Mouse (Mus musculus): ENCODE data around the gene Jmjd8. TPM values are rescaled to one million over a fixed set of nuclear protein-coding genes. Genes with fewer than 3 reads are reported as not detected.

Gene Jmjd8
- total and polyA plus RNA-seq, 2 experiments = 25.6 to 75.0 TPM

DNA sequence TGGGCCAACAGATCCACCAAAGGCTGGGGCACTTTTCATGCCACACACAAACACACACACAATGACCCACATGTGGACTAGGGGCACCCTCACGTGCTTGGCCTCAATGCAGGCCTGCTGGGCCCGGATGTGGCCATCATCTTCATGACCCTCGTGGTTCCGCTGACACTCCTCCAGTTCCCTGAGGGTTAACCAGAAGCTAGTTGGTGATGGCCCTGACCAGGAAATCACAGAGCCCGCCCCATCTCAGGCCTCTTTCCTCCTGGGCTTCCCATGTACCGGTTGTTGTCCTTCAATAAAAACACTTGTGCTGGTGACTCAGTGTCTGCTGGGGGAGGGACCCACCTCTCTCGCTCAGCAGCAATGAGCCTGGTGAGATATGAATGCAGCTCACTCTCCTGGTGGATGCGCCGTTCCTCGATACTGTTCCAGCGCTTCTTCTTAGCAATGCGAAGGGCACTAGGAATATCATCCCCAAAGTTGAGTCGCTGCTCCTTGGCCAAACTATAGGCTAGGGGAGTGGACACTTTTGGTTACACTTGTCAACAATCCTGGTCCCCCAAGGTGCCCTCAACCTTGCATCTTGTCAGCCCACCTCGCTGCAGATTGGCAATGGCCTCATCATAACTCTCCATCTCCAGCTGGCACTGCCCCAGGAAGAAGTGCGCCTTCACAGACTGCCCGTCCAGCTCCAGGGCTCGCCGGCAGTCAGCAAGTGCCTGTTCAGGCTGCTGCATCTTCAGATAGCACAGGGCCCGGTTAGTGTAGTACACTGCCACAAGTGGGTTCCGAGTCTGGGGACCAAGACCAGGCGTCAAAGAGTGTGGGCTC lies 3.0 kb downstream of the Jmjd8 start:
- 0 out of 2 replicates have a peak, but pooled peaks cover 4% of the 10 kb centered on the region for H3K36me3 ChIP-seq (ENCODE audit: control insufficient read depth, insufficient read depth, low read length)
- H3K9ac ChIP-seq (ENCODE audit: low read depth, low read length) = peak overlapping the region; percentile 94
- TF ChIP-seq CTCF (IDR thresholded peaks at IDR 0.05; ENCODE audit: low read depth, low read length) (no peak), POLR2A (IDR thresholded peaks at IDR 0.05; ENCODE audit: extremely low read depth, insufficient read depth, low read length) (no peak)
- H3K27ac ChIP-seq (replicated peaks; ENCODE audit: insufficient read depth, low read depth, low read length) = peak overlapping the region; percentile 90
- H3K4me3 ChIP-seq (ENCODE audit: insufficient read depth, low read depth, low read length) = peak overlapping the region; percentile 80
- peaks cover 45% of the 10 kb centered on the region for H3K4me1 ChIP-seq (ENCODE audit: control insufficient read depth, insufficient read depth, low read length)
- peaks cover 26% of the 10 kb centered on the region for H3K79me2 ChIP-seq (ENCODE audit: control insufficient read depth, insufficient read depth, low read length)
- WGBS = 37% methylated on average over 21 of the region's 21 CpGs
- no peak for DNase-seq (ENCODE audit: extremely low read depth, low read depth, low spot score)
- H3K27me3 ChIP-seq (ENCODE audit: control insufficient read depth, insufficient read depth, low read length) = no peaks in the 10 kb centered on the region

GRCm38 (mm10) chr17:25832436-25833290 lies 4.0 kb downstream of the Jmjd8 start:
- H3K36me3 ChIP-seq (ENCODE audit: control insufficient read depth, insufficient read depth, low read length) = 0 out of 2 replicates have a peak, but pooled peaks cover 4% of the 10 kb centered on the region
- peak overlapping the region; percentile 97 for H3K27ac ChIP-seq (replicated peaks; ENCODE audit: insufficient read depth, low read depth, low read length)

GRCm38 (mm10) chr17:25833291-25833663 lies 4.6 kb downstream of the Jmjd8 start, which contains the start of gene Stub1:
TSS of gene Stub1 (minus strand) at chr17:25833404.
- under 1% methylated on average over 24 of the region's 24 CpGs for WGBS
- TF ChIP-seq POLR2A (IDR thresholded peaks at IDR 0.05; ENCODE audit: extremely low read depth, insufficient read depth, low read length) = no peak
- TF ChIP-seq CTCF (IDR thresholded peaks at IDR 0.05; ENCODE audit: low read depth, low read length) = no peak
- Histone ChIP-seq H3K27me3 (ENCODE audit: control insufficient read depth, insufficient read depth, low read length) (no peaks in the 10 kb centered on the region), H3K9ac (ENCODE audit: low read depth, low read length) (peak within 1 kb of the TSS; percentile 94), H3K36me3 (ENCODE audit: control insufficient read depth, insufficient read depth, low read length) (0 out of 2 replicates have a peak, but pooled peaks cover 4% of the 10 kb centered on the region), H3K4me1 (ENCODE audit: control insufficient read depth, insufficient read depth, low read length) (peaks cover 56% of the 10 kb centered on the region), H3K27ac (replicated peaks; ENCODE audit: insufficient read depth, low read depth, low read length) (peak within 1 kb of the TSS; percentile 97), H3K4me3 (ENCODE audit: insufficient read depth, low read depth, low read length) (peak within 1 kb of the TSS; percentile 80), H3K79me2 (ENCODE audit: control insufficient read depth, insufficient read depth, low read length) (peaks cover 26% of the 10 kb centered on the region)
- DNase-seq (ENCODE audit: extremely low read depth, low read depth, low spot score) = peak; percentile 94

More at GRCm38 (mm10) chr17:25832436-25833290, 4.0 kb downstream of the Jmjd8 start:
- Histone ChIP-seq H3K4me1 (ENCODE audit: control insufficient read depth, insufficient read depth, low read length) (peaks cover 51% of the 10 kb centered on the region), H3K4me3 (ENCODE audit: insufficient read depth, low read depth, low read length) (peak overlapping the region; percentile 80), H3K9ac (ENCODE audit: low read depth, low read length) (peak overlapping the region; percentile 94), H3K79me2 (ENCODE audit: control insufficient read depth, insufficient read depth, low read length) (peaks cover 26% of the 10 kb centered on the region), H3K27me3 (ENCODE audit: control insufficient read depth, insufficient read depth, low read length) (no peaks in the 10 kb centered on the region)
- under 1% methylated on average over 76 of the region's 77 CpGs for WGBS
- peak; percentile 96 for DNase-seq (ENCODE audit: extremely low read depth, low read depth, low spot score)
- TF ChIP-seq CTCF (IDR thresholded peaks at IDR 0.05; ENCODE audit: low read depth, low read length) (0 out of 2 replicates have a peak, but pooled peaks have one; percentile 2), POLR2A (IDR thresholded peaks at IDR 0.05; ENCODE audit: extremely low read depth, insufficient read depth, low read length) (peak; percentile 66)

DNA sequence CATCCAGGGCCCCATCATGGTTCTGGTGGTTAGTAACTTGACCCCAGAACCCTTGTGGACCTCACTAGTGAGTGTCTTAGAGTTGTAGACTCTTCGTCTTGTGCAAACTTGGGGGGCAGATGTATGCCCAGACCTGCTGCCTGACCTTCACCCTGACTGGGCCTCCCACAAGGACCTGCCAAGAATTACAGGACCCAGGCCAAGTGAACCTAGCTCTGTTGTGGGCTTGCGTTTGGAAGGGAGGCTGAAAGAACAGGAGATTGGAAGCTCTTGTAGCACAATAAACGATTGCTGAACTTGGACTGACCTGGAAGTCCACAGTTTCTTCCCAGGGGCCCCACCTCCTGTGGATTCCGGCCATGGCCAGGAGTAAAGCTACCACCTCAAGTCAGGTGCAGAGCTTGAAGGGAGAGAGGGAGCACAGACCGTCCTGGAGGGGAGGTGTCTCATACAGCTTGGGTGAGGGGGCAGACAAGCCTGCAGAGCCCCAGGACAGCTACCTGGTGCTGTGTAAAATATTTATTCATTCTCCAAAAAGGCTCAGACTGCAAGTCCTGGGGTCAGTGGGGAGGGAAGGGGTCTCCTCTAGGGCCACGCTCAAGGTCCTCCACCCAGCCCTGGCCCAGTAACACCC lies 5.4 kb downstream of the Jmjd8 start:
- Histone ChIP-seq H3K4me1 (ENCODE audit: control insufficient read depth, insufficient read depth, low read length) (peaks cover 62% of the 10 kb centered on the region), H3K27ac (replicated peaks; ENCODE audit: insufficient read depth, low read depth, low read length) (peak overlapping the region; percentile 97), H3K9ac (ENCODE audit: low read depth, low read length) (peak overlapping the region; percentile 65), H3K79me2 (ENCODE audit: control insufficient read depth, insufficient read depth, low read length) (peaks cover 26% of the 10 kb centered on the region), H3K36me3 (ENCODE audit: control insufficient read depth, insufficient read depth, low read length) (0 out of 2 replicates have a peak, but pooled peaks cover 4% of the 10 kb centered on the region), H3K4me3 (ENCODE audit: insufficient read depth, low read depth, low read length) (peak overlapping the region; percentile 75), H3K27me3 (ENCODE audit: control insufficient read depth, insufficient read depth, low read length) (no peaks in the 10 kb centered on the region)
- TF ChIP-seq POLR2A (IDR thresholded peaks at IDR 0.05; ENCODE audit: extremely low read depth, insufficient read depth, low read length) (no peak), CTCF (IDR thresholded peaks at IDR 0.05; ENCODE audit: low read depth, low read length) (no peak)
- WGBS = 5% methylated on average over 6 of the region's 6 CpGs
- peak; percentile 98 for DNase-seq (ENCODE audit: extremely low read depth, low read depth, low spot score)

DNA sequence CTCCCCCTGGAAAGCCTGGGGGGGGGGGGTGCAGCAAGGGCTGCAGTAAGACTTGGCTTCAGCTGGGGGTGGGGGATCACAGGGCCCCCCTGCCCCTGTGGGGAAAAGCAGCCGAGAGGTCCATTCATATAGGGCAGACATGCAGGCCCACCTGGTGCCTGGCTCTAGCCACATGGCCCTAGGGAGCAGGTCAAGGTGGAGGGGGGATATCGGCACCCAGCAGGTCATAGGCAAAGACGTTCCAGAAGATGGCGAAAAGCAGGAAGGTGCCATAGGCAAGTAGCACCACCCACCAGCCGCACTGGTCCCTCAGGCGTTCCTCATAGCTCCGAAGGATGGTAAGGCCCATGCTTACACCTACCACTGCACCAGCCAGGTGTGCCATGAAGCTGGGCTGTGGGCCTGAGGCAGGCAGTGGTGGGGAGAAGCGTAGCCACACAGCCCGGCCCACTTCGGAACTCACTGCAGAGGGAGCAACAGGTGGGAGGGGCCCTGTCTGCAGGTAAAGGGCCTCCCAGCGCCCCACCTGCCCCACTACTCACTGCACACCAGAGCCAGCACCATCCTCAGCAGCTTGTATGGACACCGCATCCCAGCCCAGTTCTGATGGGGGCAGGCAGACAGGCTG lies 6.0 kb downstream of the Jmjd8 start:
- Histone ChIP-seq H3K4me1 (ENCODE audit: control insufficient read depth, insufficient read depth, low read length) (peaks cover 62% of the 10 kb centered on the region), H3K9ac (ENCODE audit: low read depth, low read length) (peak overlapping the region; percentile 64), H3K4me3 (ENCODE audit: insufficient read depth, low read depth, low read length) (peak overlapping the region; percentile 75), H3K79me2 (ENCODE audit: control insufficient read depth, insufficient read depth, low read length) (peaks cover 26% of the 10 kb centered on the region), H3K27me3 (ENCODE audit: control insufficient read depth, insufficient read depth, low read length) (no peaks in the 10 kb centered on the region), H3K27ac (replicated peaks; ENCODE audit: insufficient read depth, low read depth, low read length) (peak overlapping the region; percentile 97), H3K36me3 (ENCODE audit: control insufficient read depth, insufficient read depth, low read length) (0 out of 2 replicates have a peak, but pooled peaks cover 4% of the 10 kb centered on the region)
- 52% methylated on average over 12 of the region's 12 CpGs for WGBS
- TF ChIP-seq POLR2A (IDR thresholded peaks at IDR 0.05; ENCODE audit: extremely low read depth, insufficient read depth, low read length) = no peak
- TF ChIP-seq CTCF (IDR thresholded peaks at IDR 0.05; ENCODE audit: low read depth, low read length) = no peak
- DNase-seq (ENCODE audit: extremely low read depth, low read depth, low spot score) = no peak
